In the genomic region with DNA sequence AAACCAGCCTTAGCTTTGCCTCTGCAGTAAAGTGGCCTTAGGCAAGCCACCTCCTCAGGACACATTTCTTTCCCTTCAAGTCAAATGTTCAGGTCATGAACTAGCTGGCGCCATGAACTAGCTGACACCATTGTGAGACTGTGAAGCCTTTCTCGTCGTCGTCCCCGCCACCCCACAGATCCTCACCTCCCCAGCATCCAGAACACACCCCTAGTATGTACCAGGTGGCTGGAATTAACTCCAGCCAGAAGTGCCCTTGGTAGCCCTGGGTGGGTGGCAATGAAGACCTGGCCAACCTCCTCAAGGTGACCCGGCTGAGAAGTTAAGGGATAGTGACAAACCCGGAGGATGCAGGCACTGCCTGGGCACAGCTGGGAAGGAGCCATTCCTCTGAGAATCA, we compare ENCODE assay signal across 1 mouse cellular context.
TF ChIP-seq lines count a peak whose summit lies in the region.

No protein-coding gene starts in this region.

TF ChIP-seq in MEL, 35 proteins besides CTCF, POLR2A, EP300 and RAD21 (continued from another document):
- TF ChIP-seq ZNF384 (IDR thresholded peaks at IDR 0.05; ENCODE audit: low read depth, low read length) (no peak), MXI1 (IDR thresholded peaks at IDR 0.05; ENCODE audit: low read depth, low read length) (no peak), ZMIZ1 (IDR thresholded peaks at IDR 0.05; ENCODE audit: low read depth, low read length) (no peak), USF2 (IDR thresholded peaks at IDR 0.05; ENCODE audit: borderline replicate concordance in 1 of 2, insufficient read depth in 1 of 2, low read depth in 1 of 2, low read length in 2 of 2) (no peak), POLR2AphosphoS2 (IDR thresholded peaks at IDR 0.05; ENCODE audit: low read length) (no peak)
